Mouse (Mus musculus): ENCODE measurements around the gene Ssbp3.

The Ssbp3 gene

DNA sequence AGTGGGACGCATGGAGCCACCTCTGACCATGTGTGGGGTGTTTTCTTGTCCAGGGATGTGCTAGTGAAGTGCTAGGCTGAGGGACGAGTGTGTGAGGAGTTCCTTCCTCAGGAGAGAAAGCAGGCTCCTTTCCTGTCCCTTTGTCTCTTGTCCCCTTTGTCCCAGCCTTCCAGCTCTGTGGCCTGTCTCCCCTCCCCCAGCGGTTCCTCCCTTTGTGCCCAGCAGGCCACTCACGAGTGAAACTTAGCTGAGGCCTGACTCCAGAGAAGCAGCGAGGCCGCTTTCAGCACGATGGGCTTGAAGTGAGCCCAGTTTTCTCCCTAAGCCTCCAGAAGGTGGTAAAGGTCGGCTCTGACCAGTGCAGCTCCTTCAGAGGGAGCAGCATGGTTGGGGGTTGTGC lies 26.2 kb downstream of the Ssbp3 start:
- DNase-seq = peak; percentile 50

DNA sequence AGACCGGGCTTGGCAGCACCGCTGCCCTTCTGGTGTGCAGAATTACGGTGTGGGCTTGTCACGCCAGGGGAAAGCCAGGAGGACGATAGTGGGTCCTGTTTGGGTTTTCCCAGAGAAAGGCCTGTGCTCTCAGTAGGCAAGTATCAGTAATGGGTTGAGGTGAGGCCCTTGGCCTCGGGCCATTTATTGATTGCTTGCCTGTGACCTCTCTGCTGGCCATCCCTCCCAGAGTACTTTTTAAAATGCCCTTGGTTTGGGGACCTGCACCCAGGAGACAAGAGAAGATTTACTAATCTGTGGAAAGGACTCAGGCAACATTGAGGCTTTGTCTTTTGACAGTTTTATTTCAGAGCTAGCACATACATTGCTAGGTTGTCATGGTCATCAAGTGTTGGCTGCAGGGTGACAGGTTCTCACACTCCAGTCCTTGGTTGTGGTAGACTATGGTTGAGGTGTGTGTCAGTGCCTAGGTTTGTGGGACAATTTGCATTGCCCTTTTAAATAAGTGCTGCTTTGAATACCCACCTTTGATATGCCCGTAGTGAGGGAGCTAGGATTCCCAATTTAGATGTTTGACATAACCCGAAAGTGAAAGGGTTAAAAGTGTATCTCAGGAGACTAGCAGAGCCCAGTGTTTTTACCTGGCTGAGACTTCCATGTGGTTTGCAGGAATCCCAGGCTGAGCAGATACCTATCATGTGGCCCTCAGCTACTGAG lies 28.2 kb downstream of the Ssbp3 start:
- peak; percentile 49 for DNase-seq

DNA sequence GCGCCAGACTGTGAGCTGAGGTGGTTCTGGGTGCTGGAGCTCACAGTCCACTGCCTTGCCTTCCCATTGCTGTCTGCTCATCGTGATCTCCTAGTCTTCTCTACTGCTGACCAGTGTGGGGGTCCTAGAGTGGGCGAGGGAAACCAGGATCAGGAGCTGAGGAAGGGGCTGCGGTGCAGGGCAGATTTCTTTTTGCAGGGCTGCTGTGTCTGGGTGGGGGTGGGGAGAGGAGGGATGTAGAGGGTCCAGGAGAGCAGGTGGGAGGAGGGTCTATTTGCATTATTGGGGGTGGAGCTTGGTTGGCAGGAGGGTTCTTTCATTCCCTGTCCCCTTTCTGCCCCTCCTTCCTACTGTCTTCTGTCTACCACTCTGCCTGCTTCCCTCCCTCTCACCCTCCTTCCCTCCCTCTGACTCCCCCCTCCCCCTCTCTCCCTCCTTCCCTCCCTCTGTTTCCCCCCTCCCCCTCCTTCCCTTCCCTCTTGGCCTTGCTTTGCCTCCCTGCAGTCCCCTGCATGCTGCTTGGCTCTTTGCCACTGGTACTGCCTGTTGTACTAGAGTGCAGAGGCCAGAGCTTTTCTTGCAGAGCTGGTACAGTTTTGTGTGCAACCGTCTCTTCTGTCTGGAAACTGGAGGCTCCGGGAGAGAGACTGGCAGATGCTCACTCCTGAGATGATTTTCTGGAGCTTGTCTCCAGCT lies 28.9 kb downstream of the Ssbp3 start:
- peak; percentile 86 for DNase-seq

GRCm38 (mm10) chr4:106939919-106940227 lies 29.4 kb downstream of the Ssbp3 start:
- DNase-seq = no peak

DNA sequence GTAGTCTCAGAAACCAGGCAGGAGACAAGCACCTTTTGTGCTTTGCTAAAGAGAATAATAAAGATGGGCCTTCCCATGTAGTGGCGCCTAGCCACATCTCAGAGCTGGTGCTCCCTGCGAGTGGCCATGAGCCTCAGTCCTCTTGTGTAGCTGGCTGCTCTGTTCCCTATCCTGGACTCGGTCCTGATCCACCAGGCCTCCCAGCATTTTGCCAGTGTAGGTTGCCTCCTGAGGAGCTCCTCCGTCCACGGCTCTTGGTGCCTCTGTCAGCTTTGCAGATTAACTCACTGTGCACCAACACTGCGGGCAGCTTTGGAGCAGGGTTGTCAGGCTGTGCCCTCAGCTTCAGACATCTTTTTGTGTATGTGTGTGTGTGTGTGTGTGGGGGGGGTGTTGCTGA lies 30.4 kb downstream of the Ssbp3 start:
- DNase-seq = no peak

DNA sequence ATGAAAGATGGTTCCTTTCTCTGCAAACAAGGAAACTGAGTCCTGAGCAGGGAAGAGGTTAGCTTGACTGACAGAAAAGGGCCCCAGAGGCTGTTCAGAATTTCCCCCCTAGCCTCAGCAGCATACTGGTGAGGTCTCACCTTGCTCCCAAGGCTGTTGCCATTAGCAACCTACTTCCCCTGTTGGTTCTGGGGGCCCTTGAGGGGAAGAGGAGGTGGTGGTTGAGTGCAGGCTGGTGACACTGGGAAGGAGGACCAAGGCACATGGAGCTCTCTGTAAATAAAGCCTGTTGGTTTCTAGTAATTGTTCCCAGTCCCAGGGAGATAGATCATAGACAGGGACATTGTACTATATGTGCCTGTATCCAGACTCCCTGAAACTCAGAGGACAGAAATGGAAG lies 31.0 kb downstream of the Ssbp3 start:
- no peak for DNase-seq

DNA sequence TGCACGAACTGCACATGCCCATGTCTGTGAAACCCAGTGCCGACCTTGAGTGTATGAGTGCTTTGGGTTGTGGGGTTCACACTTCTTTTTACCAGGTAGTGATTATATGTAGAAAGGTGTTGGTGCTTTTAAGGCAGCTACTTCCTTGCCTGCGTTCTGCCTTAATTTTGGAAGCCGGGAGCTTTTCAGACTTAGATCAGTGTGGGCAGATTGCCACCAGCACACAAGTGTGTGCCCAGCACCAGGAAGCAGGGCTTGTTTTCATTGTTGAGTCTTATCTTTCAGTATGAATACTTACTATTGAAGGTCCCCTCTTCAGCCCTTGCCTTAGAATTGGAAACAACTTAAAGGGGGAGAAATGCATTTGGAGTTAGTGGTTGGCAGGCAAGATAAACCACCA lies 32.0 kb downstream of the Ssbp3 start:
- no peak for DNase-seq

DNA sequence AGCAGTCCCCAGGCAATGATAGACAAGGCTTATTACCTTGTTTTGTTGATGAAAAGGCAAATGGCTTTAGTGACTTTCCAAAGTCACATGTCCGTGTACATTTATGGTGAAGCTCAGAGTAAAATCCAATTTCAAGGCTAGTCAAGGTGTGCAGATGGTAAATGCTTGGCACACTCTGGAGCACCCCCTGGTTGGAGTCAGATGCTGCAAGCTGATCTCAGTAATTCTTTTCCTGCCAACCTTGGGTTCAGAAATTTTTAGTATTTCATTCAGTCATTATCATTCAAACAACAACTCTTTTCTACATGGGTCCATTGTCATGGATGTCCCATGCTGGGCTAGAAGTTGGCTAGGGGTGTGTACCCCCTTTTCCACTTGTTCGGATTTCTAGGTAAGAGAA lies 33.1 kb downstream of the Ssbp3 start:
- DNase-seq = peak; percentile 74

GRCm38 (mm10) chr4:106944898-106945297 lies 34.4 kb downstream of the Ssbp3 start:
- no peak for DNase-seq

DNA sequence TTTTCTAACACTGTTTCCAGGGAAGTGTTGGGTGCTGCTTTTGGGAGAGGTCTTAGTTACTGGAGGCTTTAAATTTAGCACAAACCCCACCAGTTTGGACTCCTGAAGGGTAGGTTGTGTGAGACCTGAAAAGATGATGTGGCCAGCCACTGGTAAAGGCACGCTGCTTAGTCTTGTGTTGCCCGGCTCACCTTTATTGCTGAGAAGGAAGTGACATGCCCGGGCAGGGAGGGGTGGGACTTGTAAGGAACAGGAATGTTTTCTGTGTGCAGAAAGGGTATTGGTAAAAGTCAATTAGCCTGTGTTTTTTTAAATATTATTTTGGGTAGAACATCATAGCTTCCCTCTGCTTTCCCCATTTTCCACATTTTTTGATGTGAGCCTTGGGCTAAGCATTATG lies 37.2 kb downstream of the Ssbp3 start:
- no peak for DNase-seq

DNA sequence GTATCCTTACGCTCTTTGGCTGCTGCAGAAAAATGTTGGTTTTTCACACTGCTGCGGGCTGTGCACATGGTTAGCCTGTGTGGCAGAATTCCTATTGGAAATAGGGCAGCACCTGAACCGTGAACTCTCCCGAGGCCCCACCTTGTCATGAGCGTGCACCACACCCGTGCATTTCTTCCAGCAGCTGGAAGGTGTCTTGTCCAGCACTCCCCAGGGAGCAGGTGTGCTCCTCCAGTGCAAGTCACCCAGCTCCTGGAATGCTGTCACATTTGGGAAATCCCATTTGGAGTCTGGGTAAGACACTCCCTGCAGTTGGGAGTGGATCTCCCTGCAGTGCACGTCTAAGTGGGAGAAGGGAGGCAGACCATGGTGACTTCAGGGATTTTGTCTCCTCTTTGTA lies 38.0 kb downstream of the Ssbp3 start:
- DNase-seq = no peak

GRCm38 (mm10) chr4:106949200-106949599 lies 38.7 kb downstream of the Ssbp3 start:
- DNase-seq = no peak

GRCm38 (mm10) chr4:106950801-106951200 lies 40.3 kb downstream of the Ssbp3 start:
- no peak for DNase-seq

DNA sequence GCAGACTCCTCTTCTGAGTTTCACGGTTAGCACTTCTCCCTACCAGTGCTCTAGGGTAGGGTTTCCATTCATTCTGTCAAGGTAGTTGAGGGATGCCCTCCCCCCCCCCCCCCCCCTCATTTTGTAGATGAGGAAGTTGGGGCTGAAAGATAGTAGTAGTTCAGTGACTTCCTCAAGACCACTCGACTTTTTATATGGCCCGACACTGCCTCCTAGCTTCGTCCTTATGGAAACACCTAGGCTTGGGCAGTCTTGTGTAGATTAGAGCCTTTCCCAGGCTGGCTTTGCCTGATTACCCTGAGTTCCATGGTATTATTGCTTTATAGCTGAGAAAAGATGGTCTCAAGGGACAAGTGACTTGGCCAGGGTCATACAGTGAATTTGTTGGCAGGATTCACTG lies 41.0 kb downstream of the Ssbp3 start:
- no peak for DNase-seq

DNA sequence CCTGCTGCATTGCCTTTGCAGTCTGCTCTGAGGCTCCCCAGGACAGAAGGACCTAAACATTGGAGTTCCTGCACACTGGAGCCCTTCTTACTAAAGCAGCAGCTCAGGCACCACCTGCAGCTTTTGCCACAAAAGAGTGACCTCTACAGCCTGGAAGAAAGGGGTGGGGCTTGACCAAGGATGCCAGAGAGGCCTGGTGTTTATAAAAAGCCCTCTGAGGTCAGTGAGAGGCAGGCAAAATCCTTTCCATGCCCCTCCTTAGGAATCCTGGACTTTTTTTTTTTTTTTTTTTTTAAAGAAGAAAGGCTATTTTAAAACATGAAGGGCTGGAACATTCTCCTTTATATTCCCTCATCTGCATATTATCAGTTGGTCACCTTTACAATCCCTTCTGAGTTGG lies 42.7 kb downstream of the Ssbp3 start:
- no peak for DNase-seq

DNA sequence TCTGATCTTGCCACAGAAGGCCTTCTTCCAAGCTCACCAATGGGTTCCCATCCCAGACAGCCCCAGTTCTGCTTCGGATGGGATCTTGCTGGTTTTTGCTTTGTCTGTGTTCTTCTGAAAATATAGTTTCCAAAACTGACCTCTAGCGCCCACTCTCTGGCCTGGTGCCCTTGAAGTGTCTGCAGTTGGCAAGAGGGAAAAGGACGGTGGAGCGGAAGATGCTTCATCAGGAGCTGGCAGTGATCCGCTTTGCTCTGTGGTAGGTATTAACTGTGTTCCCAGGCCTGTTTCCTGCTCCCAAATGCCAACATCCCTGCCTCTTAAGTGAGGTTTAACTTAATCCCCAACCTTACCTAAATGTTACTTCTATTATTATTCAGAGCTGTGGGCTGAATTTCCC lies 43.3 kb downstream of the Ssbp3 start:
- peak; percentile 87 for DNase-seq

DNA sequence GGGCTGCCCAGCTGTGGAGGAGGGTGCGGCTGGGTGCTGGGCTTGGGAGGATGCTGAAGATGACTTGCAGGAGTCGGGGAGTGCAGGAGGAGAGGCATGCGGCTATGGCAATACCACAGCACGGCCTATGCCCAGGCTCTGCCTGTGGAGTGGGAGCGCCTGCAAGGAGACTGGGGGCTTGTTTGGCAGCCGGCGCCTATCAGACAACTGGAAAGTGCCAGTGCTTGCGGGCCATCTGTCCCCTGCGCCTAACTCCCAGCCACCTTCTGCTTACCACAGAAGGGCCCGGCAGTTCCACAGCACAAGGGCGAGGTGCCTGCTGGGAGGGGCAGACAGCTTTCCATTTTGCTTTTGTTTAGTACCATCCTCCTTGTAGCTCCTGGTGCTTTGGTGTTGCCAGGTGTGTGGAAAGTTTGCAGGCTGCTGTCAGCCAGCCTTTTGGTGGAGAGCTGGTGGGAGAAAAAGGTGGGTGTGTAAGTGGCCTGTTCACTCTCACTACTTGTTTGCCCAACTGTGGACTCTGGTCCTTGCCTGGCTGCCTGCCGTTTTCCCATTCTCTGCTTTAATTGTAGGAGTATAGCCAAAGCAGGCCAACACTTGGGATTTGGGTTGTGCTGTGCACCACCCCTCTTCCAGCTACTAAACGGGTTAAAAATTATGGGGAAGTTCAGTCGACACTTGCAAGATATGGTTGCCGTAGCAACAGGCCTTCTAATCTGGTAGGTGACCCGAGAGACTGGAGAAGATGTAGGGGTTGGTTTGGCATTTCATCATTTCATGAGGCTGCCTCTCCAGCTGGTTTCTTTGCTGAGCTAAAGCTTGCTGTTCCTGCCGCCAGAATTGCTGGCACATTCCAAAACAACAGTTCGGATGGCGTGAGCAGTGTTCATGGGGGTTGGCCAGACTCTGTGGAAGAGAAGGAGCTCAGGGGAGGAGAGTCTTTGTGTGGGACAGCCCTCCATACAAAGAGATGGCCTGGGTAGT lies 45.5 kb downstream of the Ssbp3 start:
- peak; percentile 83 for DNase-seq

DNA sequence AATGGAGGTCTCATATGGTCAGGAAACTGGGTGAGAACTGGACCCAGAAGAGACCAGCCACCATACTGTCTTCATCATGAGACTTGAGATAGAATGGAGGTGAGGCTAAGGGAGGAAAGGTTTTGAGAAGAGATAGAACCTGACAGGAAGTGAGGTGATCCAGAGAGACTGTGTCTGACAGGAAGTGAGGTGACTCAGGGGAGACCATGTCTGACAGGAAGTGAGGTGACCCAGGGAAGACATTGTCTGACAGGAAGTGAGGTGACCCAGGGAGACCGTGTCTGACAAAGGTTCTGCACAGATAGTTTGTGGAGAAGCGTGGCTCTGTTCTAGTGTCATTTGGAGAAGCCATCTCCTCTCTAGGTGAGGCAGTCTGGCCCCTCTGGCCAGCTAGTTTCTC lies 47.6 kb downstream of the Ssbp3 start:
- no peak for DNase-seq

GRCm38 (mm10) chr4:106958561-106958960 lies 48.1 kb downstream of the Ssbp3 start:
- no peak for DNase-seq

- no peak for DNase-seq
These were observed 49.2 kb downstream of the Ssbp3 start for GRCm38 (mm10) chr4:106959506-106960302.

- DNase-seq = no peak
These were observed 50.0 kb downstream of the Ssbp3 start for GRCm38 (mm10) chr4:106960476-106960875.

- no peak for DNase-seq
These were observed 50.8 kb downstream of the Ssbp3 start for GRCm38 (mm10) chr4:106961321-106961720.

- no peak for DNase-seq
These were observed 53.9 kb downstream of the Ssbp3 start for GRCm38 (mm10) chr4:106964356-106964755.

All from cerebellum, adult 9-11 months (tissue).